In the genomic region with DNA sequence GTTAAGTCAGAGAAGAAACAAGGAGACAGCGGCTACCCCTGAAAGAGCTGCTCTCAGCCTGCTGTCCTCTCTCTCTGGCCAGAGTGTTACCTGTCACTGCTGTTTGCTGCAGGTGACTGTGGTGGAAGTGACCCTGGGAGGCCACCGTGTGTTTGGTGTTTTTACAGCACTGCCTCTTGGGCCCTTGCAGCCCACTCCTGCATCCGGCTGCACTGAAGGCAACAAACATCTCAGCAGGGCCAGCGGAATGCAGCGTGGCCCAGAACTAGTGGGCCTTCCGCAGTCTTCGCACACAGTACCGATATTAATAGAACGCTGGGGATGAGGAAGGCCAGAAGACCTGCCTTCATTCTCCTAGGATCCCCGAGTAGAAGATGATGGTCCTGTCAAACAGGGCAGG, we compare ENCODE assay signal across 22 mouse cellular contexts. TPM values are rescaled to one million over a fixed set of nuclear protein-coding genes. Genes with fewer than 3 reads are reported as not detected.
DNase-seq lines count a peak whose midpoint lies in the region; ATAC-seq and TF ChIP-seq lines count a peak whose summit lies in the region.
"Had no signal": no experiment of that assay in that cellular context is flagged by ENCODE, and none has a peak within 500 bp of the region (broad histone marks: within the 10 kb centered on the region; RNA-seq: fewer than 3 reads in every experiment).

No protein-coding gene starts in this region.

- H3K27me3 ChIP-seq in liver, embryonic 12.5 days (replicated peaks), result peaks cover 6% of the 10 kb centered on the region; the same call in 1 of the 2 replicates
- no peaks in the 10 kb centered on the region for H3K27me3 ChIP-seq in liver, postnatal 0 days (ENCODE audit: insufficient read depth, low read length)
- no peaks in the 10 kb centered on the region for H3K27me3 ChIP-seq in intestine, embryonic 16.5 days (replicated peaks; ENCODE audit: control insufficient read depth, insufficient read depth, low read length)
- H3K27me3 ChIP-seq: embryonic facial prominence, embryonic 13.5 days; forebrain, embryonic 12.5 days; hindbrain, embryonic 12.5 days; hindbrain, embryonic 15.5 days had no signal

- H3K4me3 ChIP-seq in liver, embryonic 12.5 days, result no peak overlapping the region
- H3K4me3 ChIP-seq in liver, postnatal 0 days (ENCODE audit: low read depth, low read length), result no peak overlapping the region
- no peak overlapping the region for H3K4me3 ChIP-seq in intestine, embryonic 16.5 days (ENCODE audit: low read length)
- H3K4me3 ChIP-seq: embryonic facial prominence, embryonic 10.5 days; embryonic facial prominence, embryonic 13.5 days; erythroblast, embryonic 14.5 days; forebrain, embryonic 12.5 days; heart, adult 2 months; heart, embryonic 10.5 days; hindbrain, embryonic 12.5 days; hindbrain, embryonic 15.5 days had no signal

- 83% methylated on average over 10 of the region's 10 CpGs for WGBS in liver, embryonic 12.5 days (ENCODE audit: insufficient replicate concordance)
- WGBS in liver, postnatal 0 days (ENCODE audit: insufficient replicate concordance), result 81% methylated on average over 10 of the region's 10 CpGs
- 82% methylated on average over 10 of the region's 10 CpGs for WGBS in intestine, embryonic 16.5 days

- no peak for DNase-seq in frontal cortex, postnatal 36 days (ENCODE audit: low spot score in 2 of 2)
- no peak for DNase-seq in liver, postnatal 0 days
- no peak for DNase-seq in left cerebral cortex, postnatal 25 days (ENCODE audit: low spot score in 2 of 2)
- DNase-seq: adrenal gland, adult 8-10 months; adrenal gland, postnatal 25 days; cerebellum, adult 11-12 months; cerebellum, adult 8-10 months; cerebellum, postnatal 36 days; embryo, embryonic 11 days; gastrocnemius, postnatal 25 days; heart, adult 2 months had no signal

- TF ChIP-seq CTCF in liver, postnatal 0 days (IDR thresholded peaks at IDR 0.05; ENCODE audit: low read depth), result no peak

- 0 out of 2 replicates have a peak, but pooled peaks have one; percentile 5 for ATAC-seq in frontal cortex, adult (ENCODE audit: low TSS enrichment)
- no peak for ATAC-seq in liver, embryonic 12.5 days
- ATAC-seq in liver, postnatal 0 days, result no peak
- peak; percentile 34 for ATAC-seq in intestine, embryonic 16.5 days
- ATAC-seq: activated CD4-positive, CD25-positive, alpha-beta regulatory T cell, adult 4 months had no signal

- H3K27ac ChIP-seq in liver, embryonic 12.5 days, result no peak overlapping the region
- no peak overlapping the region for H3K27ac ChIP-seq in liver, postnatal 0 days (ENCODE audit: low read depth)
- H3K27ac ChIP-seq in intestine, embryonic 16.5 days (ENCODE audit: low read length), result no peak overlapping the region
- H3K27ac ChIP-seq: embryonic facial prominence, embryonic 10.5 days; embryonic facial prominence, embryonic 13.5 days; forebrain, embryonic 12.5 days; heart, adult 2 months; heart, embryonic 10.5 days; hindbrain, embryonic 12.5 days; hindbrain, embryonic 15.5 days had no signal

- no peaks in the 10 kb centered on the region for H3K9me3 ChIP-seq in liver, embryonic 12.5 days (replicated peaks)
- no peaks in the 10 kb centered on the region for H3K9me3 ChIP-seq in liver, postnatal 0 days (ENCODE audit: low read length)
- no peaks in the 10 kb centered on the region for H3K9me3 ChIP-seq in intestine, embryonic 16.5 days (ENCODE audit: control insufficient read depth, low read length)
- H3K9me3 ChIP-seq: embryonic facial prominence, embryonic 10.5 days; embryonic facial prominence, embryonic 13.5 days; forebrain, embryonic 12.5 days; heart, embryonic 10.5 days; hindbrain, embryonic 12.5 days; hindbrain, embryonic 15.5 days had no signal

- H3K4me1 ChIP-seq in liver, embryonic 12.5 days, result peaks cover 46% of the 10 kb centered on the region
- H3K4me1 ChIP-seq in liver, postnatal 0 days (ENCODE audit: insufficient read depth), result peaks cover 3% of the 10 kb centered on the region; the same call in 1 of the 2 replicates
- H3K4me1 ChIP-seq in intestine, embryonic 16.5 days (ENCODE audit: control insufficient read depth, insufficient read depth, low read length), result 0 out of 2 replicates have a peak, but pooled peaks cover 2% of the 10 kb centered on the region
- H3K4me1 ChIP-seq: forebrain, embryonic 12.5 days; hindbrain, embryonic 12.5 days; hindbrain, embryonic 15.5 days had no signal

- no peak overlapping the region for H3K4me2 ChIP-seq in liver, embryonic 12.5 days
- no peak overlapping the region for H3K4me2 ChIP-seq in liver, postnatal 0 days (ENCODE audit: low read depth, low read length)
- H3K4me2 ChIP-seq in intestine, embryonic 16.5 days (ENCODE audit: low read depth, low read length), result no peak overlapping the region
- H3K4me2 ChIP-seq: embryonic facial prominence, embryonic 13.5 days; forebrain, embryonic 12.5 days; hindbrain, embryonic 12.5 days; hindbrain, embryonic 15.5 days had no signal

- H3K9ac ChIP-seq in liver, embryonic 12.5 days, result 0 out of 2 replicates have a peak overlapping the region, but pooled peaks have one; percentile 12
- H3K9ac ChIP-seq in liver, postnatal 0 days (replicated peaks), result no peak overlapping the region
- H3K9ac ChIP-seq in intestine, embryonic 16.5 days (ENCODE audit: low read depth, low read length), result no peak overlapping the region
- H3K9ac ChIP-seq: embryonic facial prominence, embryonic 13.5 days; forebrain, embryonic 12.5 days; hindbrain, embryonic 12.5 days; hindbrain, embryonic 15.5 days had no signal

- no peaks in the 10 kb centered on the region for H3K36me3 ChIP-seq in liver, embryonic 12.5 days
- no peaks in the 10 kb centered on the region for H3K36me3 ChIP-seq in liver, postnatal 0 days (replicated peaks; ENCODE audit: insufficient read depth, low read length)
- no peaks in the 10 kb centered on the region for H3K36me3 ChIP-seq in intestine, embryonic 16.5 days (ENCODE audit: control insufficient read depth, insufficient read depth, low read length)
- H3K36me3 ChIP-seq: embryonic facial prominence, embryonic 10.5 days; embryonic facial prominence, embryonic 13.5 days; forebrain, embryonic 12.5 days; heart, embryonic 10.5 days; hindbrain, embryonic 12.5 days; hindbrain, embryonic 15.5 days had no signal

- intact Hi-C loops in left cerebral cortex, postnatal 25 days (cut with DNase I), result no loop called here

- no peak for TF ChIP-seq EP300 in liver, postnatal 0 days (IDR thresholded peaks at IDR 0.05; ENCODE audit: low read depth)

RNA-seq across cellular contexts. Expression of gene Slc16a10, which starts 27.5 kb away (rescaled TPM):
- 93.9 and 99.9 TPM in 2 replicates for polyA plus RNA-seq in liver, embryonic 12.5 days (2016; fragmentation: Nextera tagmentation; extraction: Ambion mirVana)
- 20.2 and 22.1 TPM in 2 replicates for polyA plus RNA-seq in liver, postnatal 0 days (2015; fragmentation: Nextera tagmentation; extraction: Ambion mirVana)
- polyA plus RNA-seq in intestine, embryonic 16.5 days (2015; fragmentation: Nextera tagmentation; extraction: Ambion mirVana), result 48.2 and 61.4 TPM in 2 replicates
- 1 to 10 TPM; 2.5 to 3.4 TPM for total RNA-seq in left cerebral cortex, postnatal 25 days (2021)

Comparison
In these comparisons a context has a peak if more than half of its experiments do, and no peak if none do; other contexts are left out.
1. ATAC-seq: peak in frontal cortex, adult (single experiment) and intestine, embryonic 16.5 days (single experiment); none in liver, embryonic 12.5 days (single experiment) and liver, postnatal 0 days (single experiment).